Mouse (Mus musculus): ENCODE data around the gene Tmem9b. TPM values are rescaled to one million over a fixed set of nuclear protein-coding genes. Genes with fewer than 3 reads are reported as not detected.

Tmem9b gene
- polyA plus RNA-seq (2016; fragmentation: Nextera tagmentation; extraction: Ambion mirVana): 17.3 and 18.0 TPM in 2 replicates

GRCm38 (mm10) chr7:109752008-109752925, at the start of gene Tmem9b:
Gene Tmem9b, minus strand, starts transcription at chr7:109752875.
- WGBS: under 1% methylated on average over 74 of the region's 74 CpGs

DNA sequence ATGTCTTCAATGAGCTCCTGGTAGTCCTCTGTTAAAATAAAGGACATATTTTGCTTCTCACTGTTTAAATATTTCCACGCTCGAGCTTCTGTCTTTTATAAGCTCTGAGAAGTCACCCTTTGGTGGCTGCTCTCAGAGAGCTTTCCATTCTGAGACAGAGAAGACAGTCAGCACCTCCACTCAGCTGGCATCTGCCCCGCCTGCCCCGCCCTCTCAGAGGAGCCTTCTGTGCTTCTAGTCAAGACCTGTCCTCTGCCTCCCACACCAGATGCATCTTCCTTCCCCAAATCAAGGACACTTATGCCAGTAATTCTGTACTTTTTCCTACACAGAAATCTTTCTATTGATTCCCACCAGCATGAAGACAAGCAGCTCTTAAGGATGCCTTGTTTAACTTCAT, 48.0 kb upstream of the Tmem9b start:
- no peak overlapping the region for H3K4me3 ChIP-seq
- no peaks in the 10 kb centered on the region for H3K27me3 ChIP-seq (ENCODE audit: low read depth, poor library complexity, severe bottlenecking)
- WGBS: 87% methylated on average over 4 of the region's 4 CpGs
- no peaks in the 10 kb centered on the region for H3K36me3 ChIP-seq
- DNase-seq (ENCODE audit: low spot score): no peak
- no peaks in the 10 kb centered on the region for H3K9me3 ChIP-seq (replicated peaks)
- no peaks in the 10 kb centered on the region for H3K4me1 ChIP-seq
- no peak overlapping the region for H3K27ac ChIP-seq

More at GRCm38 (mm10) chr7:109752008-109752925, at the start of gene Tmem9b:
- Histone ChIP-seq H3K36me3 (no peaks in the 10 kb centered on the region), H3K27me3 (ENCODE audit: low read depth, poor library complexity, severe bottlenecking) (no peaks in the 10 kb centered on the region), H3K27ac (peak within 1 kb of the TSS; percentile 85), H3K4me3 (peak within 1 kb of the TSS; percentile 74), H3K9me3 (replicated peaks) (no peaks in the 10 kb centered on the region), H3K4me1 (peaks cover 17% of the 10 kb centered on the region)
- peak; percentile 86 for DNase-seq (ENCODE audit: low spot score)

DNA sequence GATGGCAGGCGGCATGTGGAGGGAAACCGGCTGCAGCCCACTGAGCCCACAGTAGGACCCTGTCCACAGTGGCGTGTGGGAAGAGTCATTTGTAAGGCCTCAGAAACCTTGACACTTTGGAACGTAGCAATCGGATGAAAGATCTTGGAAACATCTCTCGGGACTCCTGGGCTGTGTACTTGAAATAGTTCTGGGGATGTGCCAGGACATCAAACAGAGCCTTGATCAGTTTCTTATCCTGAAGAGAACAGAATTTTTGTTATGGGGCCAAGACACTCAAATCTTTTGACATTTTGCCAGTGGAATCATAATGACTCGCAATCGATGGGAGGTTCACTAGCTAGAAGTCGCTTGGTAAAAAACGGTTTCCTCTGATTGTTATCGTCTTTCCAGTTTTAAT, 46.5 kb upstream of the Tmem9b start:
- DNase-seq (ENCODE audit: low spot score): no peak
- Histone ChIP-seq H3K27ac (no peak overlapping the region), H3K27me3 (ENCODE audit: low read depth, poor library complexity, severe bottlenecking) (no peaks in the 10 kb centered on the region), H3K9me3 (replicated peaks) (no peaks in the 10 kb centered on the region), H3K36me3 (no peaks in the 10 kb centered on the region), H3K4me1 (no peaks in the 10 kb centered on the region), H3K4me3 (no peak overlapping the region)
- 93% methylated on average over 11 of the region's 11 CpGs for WGBS

DNA sequence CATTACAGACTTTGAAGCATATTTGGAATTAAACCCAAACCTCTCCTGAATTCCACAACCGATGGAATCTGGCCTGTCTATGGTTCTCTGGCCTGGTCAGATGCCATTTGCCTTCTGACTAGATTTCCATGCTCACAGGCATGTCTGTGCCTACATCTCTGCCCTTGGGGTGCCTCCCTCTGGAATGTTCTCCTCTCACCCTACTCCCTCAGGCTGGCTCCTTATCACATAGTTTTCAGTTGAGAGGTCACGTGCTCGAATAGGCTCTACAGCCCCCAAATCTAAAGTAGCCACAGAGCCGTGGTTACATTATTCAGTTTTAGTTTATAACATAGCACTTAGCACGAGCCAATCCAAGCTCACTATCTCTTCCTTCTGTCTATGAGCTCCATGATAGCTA, 42.9 kb upstream of the Tmem9b start:
- no peaks in the 10 kb centered on the region for H3K27me3 ChIP-seq (ENCODE audit: low read depth, poor library complexity, severe bottlenecking)
- WGBS: 87% methylated on average over 5 of the region's 5 CpGs
- no peaks in the 10 kb centered on the region for H3K9me3 ChIP-seq (replicated peaks)
- no peaks in the 10 kb centered on the region for H3K36me3 ChIP-seq
- H3K4me1 ChIP-seq: no peaks in the 10 kb centered on the region
- H3K27ac ChIP-seq: no peak overlapping the region
- no peak for DNase-seq (ENCODE audit: low spot score)
- no peak overlapping the region for H3K4me3 ChIP-seq

- no peaks in the 10 kb centered on the region for H3K27me3 ChIP-seq (ENCODE audit: low read depth, poor library complexity, severe bottlenecking)
Measured at GRCm38 (mm10) chr7:109794556-109794955, 41.9 kb upstream of the Tmem9b start.

GRCm38 (mm10) chr7:109792759-109793158, 40.1 kb upstream of the Tmem9b start:
- Histone ChIP-seq H3K4me1 (no peaks in the 10 kb centered on the region), H3K4me3 (no peak overlapping the region), H3K27me3 (ENCODE audit: low read depth, poor library complexity, severe bottlenecking) (no peaks in the 10 kb centered on the region), H3K9me3 (replicated peaks) (no peaks in the 10 kb centered on the region), H3K27ac (no peak overlapping the region), H3K36me3 (no peaks in the 10 kb centered on the region)
- WGBS: 78% methylated on average over 2 of the region's 2 CpGs
- DNase-seq (ENCODE audit: low spot score): peak; percentile 57

More at GRCm38 (mm10) chr7:109794556-109794955, 41.9 kb upstream of the Tmem9b start:
- WGBS: 66% methylated on average over 2 of the region's 2 CpGs
- Histone ChIP-seq H3K9me3 (replicated peaks) (no peaks in the 10 kb centered on the region), H3K36me3 (no peaks in the 10 kb centered on the region), H3K27ac (no peak overlapping the region), H3K4me3 (no peak overlapping the region), H3K4me1 (no peaks in the 10 kb centered on the region)
- no peak for DNase-seq (ENCODE audit: low spot score)

DNA sequence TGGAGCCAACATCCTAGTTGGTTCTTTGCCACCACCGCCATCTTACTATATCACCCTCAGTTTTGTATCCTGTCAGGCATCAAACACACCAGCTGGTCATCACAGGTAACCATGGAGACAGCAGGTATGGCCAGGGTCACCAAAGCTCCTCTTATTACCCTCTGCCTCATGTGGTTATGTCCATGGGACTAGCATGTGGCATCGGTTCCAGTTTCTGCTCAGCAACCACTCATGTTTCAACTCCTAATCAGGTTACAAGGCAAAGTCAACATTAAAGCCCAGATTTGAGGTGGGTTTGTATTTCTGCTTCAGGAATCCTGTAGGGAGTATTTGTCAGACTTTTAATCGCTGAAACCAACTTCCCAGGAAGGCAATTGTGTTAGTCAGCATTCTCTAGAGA, 38.1 kb upstream of the Tmem9b start:
- no peak for DNase-seq (ENCODE audit: low spot score)
- Histone ChIP-seq H3K27ac (no peak overlapping the region), H3K9me3 (replicated peaks) (no peaks in the 10 kb centered on the region), H3K4me1 (no peaks in the 10 kb centered on the region), H3K36me3 (no peaks in the 10 kb centered on the region), H3K27me3 (ENCODE audit: low read depth, poor library complexity, severe bottlenecking) (no peaks in the 10 kb centered on the region), H3K4me3 (no peak overlapping the region)
- WGBS: 86% methylated on average over 3 of the region's 3 CpGs

- H3K4me3 ChIP-seq: no peak overlapping the region
- WGBS: 80% methylated on average over 2 of the region's 2 CpGs
- peaks cover 17% of the 10 kb centered on the region for H3K27me3 ChIP-seq (ENCODE audit: low read depth, poor library complexity, severe bottlenecking)
- no peak for DNase-seq (ENCODE audit: low spot score)
- H3K36me3 ChIP-seq: no peaks in the 10 kb centered on the region
- no peak overlapping the region for H3K27ac ChIP-seq
- no peaks in the 10 kb centered on the region for H3K4me1 ChIP-seq
- no peaks in the 10 kb centered on the region for H3K9me3 ChIP-seq (replicated peaks)
Measured at GRCm38 (mm10) chr7:109787860-109788259, 35.2 kb upstream of the Tmem9b start.

GRCm38 (mm10) chr7:109783281-109783680, 30.6 kb upstream of the Tmem9b start:
- Histone ChIP-seq H3K27me3 (ENCODE audit: low read depth, poor library complexity, severe bottlenecking) (peaks cover 63% of the 10 kb centered on the region), H3K36me3 (no peaks in the 10 kb centered on the region), H3K9me3 (replicated peaks) (no peaks in the 10 kb centered on the region), H3K4me1 (peaks cover 14% of the 10 kb centered on the region), H3K27ac (no peak overlapping the region), H3K4me3 (no peak overlapping the region)
- 65% methylated on average over 7 of the region's 7 CpGs for WGBS
- DNase-seq (ENCODE audit: low spot score): no peak

DNA sequence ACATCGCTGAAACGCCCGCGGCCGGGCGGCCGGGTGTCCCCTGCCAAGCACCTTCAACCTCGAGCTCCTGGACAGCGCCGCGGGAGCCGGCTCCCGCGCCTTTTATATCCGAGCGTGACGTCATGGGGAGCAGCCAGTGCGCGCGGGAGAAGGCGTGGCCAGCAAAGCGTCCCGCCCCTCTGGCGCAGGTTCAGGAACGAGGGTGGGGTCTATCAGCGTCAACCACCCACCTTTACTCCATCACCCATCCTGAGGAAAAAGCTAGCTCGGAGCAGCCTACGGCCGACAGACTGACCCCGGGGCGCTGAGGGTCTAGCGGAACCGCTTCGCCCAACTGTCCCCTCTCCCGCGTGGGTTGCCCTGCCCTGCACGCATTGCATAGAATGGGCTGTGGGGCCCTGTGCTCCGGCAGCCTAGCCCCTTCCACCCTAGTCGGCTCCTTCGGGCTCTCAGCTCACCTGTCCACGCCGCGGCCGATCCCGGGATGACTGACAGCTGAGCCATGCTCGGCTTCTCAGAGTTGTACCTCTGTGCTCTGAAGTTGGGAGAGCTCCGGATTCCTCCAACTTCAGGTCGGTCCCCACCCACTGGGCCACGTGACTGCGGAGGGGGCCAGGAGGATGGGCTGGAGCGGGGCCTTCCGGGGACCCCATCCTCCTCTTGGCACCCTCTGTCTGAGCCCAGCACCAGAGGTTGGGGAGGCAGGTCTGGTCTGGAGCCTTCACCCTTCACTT, 29.0 kb upstream of the Tmem9b start, which contains the start of gene Nrip3:
Gene Nrip3 (minus strand): TSS at position 556 of the 734 bp plus-strand sequence.
- peak; percentile 86 for DNase-seq (ENCODE audit: low spot score)
- Histone ChIP-seq H3K4me1 (peaks cover 14% of the 10 kb centered on the region), H3K9me3 (replicated peaks) (no peaks in the 10 kb centered on the region), H3K36me3 (no peaks in the 10 kb centered on the region), H3K27me3 (ENCODE audit: low read depth, poor library complexity, severe bottlenecking) (peaks cover 68% of the 10 kb centered on the region), H3K4me3 (peak within 1 kb of the TSS; percentile 56), H3K27ac (no peak within 1 kb of the TSS)
- WGBS: 2% methylated on average over 52 of the region's 52 CpGs

DNA sequence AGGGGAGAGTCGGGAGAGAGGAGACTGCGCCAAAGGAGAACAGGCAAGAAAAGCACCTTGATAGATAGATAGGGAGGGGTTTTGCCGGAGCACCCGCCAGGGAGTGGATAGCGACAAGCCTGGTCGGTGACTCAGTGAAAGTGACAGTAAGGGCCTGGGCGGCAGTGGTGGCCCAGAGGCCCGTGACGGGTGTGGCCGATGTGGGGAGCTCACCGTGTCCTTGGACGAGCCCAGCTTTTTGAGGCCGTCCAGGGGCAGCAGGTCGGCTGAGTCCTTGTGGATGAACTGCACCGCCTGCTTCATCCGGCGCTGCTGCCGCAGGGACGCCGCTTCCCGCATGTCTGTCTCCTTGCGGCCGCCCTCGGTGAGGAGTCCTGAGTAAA, 28.4 kb upstream of the Tmem9b start:
- peaks cover 14% of the 10 kb centered on the region for H3K4me1 ChIP-seq
- WGBS: 3% methylated on average over 24 of the region's 24 CpGs
- H3K4me3 ChIP-seq: peak overlapping the region; percentile 56
- H3K36me3 ChIP-seq: no peaks in the 10 kb centered on the region
- H3K9me3 ChIP-seq (replicated peaks): no peaks in the 10 kb centered on the region
- H3K27me3 ChIP-seq (ENCODE audit: low read depth, poor library complexity, severe bottlenecking): peaks cover 68% of the 10 kb centered on the region
- no peak overlapping the region for H3K27ac ChIP-seq
- DNase-seq (ENCODE audit: low spot score): no peak

- Histone ChIP-seq H3K4me1 (no peaks in the 10 kb centered on the region), H3K4me3 (no peak overlapping the region), H3K9me3 (replicated peaks) (no peaks in the 10 kb centered on the region), H3K36me3 (no peaks in the 10 kb centered on the region), H3K27me3 (ENCODE audit: low read depth, poor library complexity, severe bottlenecking) (no peaks in the 10 kb centered on the region), H3K27ac (no peak overlapping the region)
- DNase-seq (ENCODE audit: low spot score): no peak
Measured at GRCm38 (mm10) chr7:109772251-109772650, 19.6 kb upstream of the Tmem9b start.

Data from limb, embryonic 10.5 days (tissue).